Mouse (Mus musculus) MEL (cell line): ENCODE measurements around the gene Zfyve9. TPM values are rescaled to one million over a fixed set of nuclear protein-coding genes. Genes with fewer than 3 reads are reported as not detected.

Experiments used
- DNase-seq: peaks from one replicate; pipeline ENCODE4 v3.0.0; 2011; ENCODE audit warnings: low read depth, low spot score
- H3K27ac ChIP-seq: 2 replicates; pipeline ENCODE4 v1.5.1; 2012; ENCODE audit warnings: low read depth, mild to moderate bottlenecking, control low read depth, low read length, moderate library complexity; ENCODE audit not compliant: control insufficient read depth
- H3K27me3 ChIP-seq, 2 experiments: fragments of 150-350 bp in 1 of 2; sonication (generic) in 1 of 2; 2 replicates each; pipeline ENCODE4 v1.6.1; 2012; ENCODE audit warnings: low read length in 2 of 2, mild to moderate bottlenecking in 2 of 2, improper control_type of control experiment in 1 of 2, moderate library complexity in 1 of 2; ENCODE audit not compliant: insufficient read depth in 2 of 2, control insufficient read depth in 1 of 2
- H3K36me3 ChIP-seq, 2 experiments: 2 replicates each; pipeline ENCODE4 v1.6.1; 2012 to 2014; ENCODE audit warnings: low read length in 2 of 2, improper control_type of control experiment in 1 of 2, inconsistent platforms in 1 of 2, mild to moderate bottlenecking in 1 of 2; ENCODE audit not compliant: insufficient read depth in 2 of 2, control insufficient read depth in 1 of 2
- H3K4me1 ChIP-seq, 2 experiments: fragments of 150-350 bp in 1 of 2; sonication (generic) in 1 of 2; 2 replicates each; pipeline ENCODE4 v1.6.1; 2012; ENCODE audit warnings: low read length in 2 of 2, improper control_type of control experiment in 1 of 2, mild to moderate bottlenecking in 1 of 2; ENCODE audit not compliant: insufficient read depth in 2 of 2, control insufficient read depth in 1 of 2
- H3K4me3 ChIP-seq, 2 experiments: fragments of 150-350 bp in 1 of 2; sonication (generic) in 1 of 2; 2 replicates each; pipeline ENCODE4 v1.5.1; 2012; ENCODE audit warnings: low read depth in 2 of 2, low read length in 2 of 2, mild to moderate bottlenecking in 2 of 2, moderate library complexity in 2 of 2, control low read depth in 1 of 2, improper control_type of control experiment in 1 of 2; ENCODE audit not compliant: control insufficient read depth in 1 of 2, insufficient read depth in 1 of 2
- H3K79me2 ChIP-seq: 2 replicates; pipeline ENCODE4 v1.6.1; 2012; ENCODE audit warnings: mild to moderate bottlenecking, low read length, moderate library complexity; ENCODE audit not compliant: control insufficient read depth, poor library complexity, insufficient read depth
- H3K9ac ChIP-seq: 2 replicates; pipeline ENCODE4 v1.6.1; 2012; ENCODE audit warnings: low read depth, mild to moderate bottlenecking, control low read depth, low read length, moderate library complexity; ENCODE audit not compliant: control insufficient read depth, poor library complexity, severe bottlenecking
- H3K9me3 ChIP-seq: fragments of 150-350 bp; sonication (generic); replicated peaks from 2 replicates; pipeline ENCODE4 v1.6.1; 2012; ENCODE audit warnings: mild to moderate bottlenecking, low read length, improper control_type of control experiment, moderate library complexity; ENCODE audit not compliant: insufficient read depth
- BHLHE40 ChIP-seq: IDR thresholded peaks from 2 replicates; pipeline ENCODE4 v1.6.1; 2012; ENCODE audit warnings: low read depth, mild to moderate bottlenecking, inconsistent platforms, low read length, improper control_type of control experiment, borderline replicate concordance
- CHD1 ChIP-seq: IDR thresholded peaks from 2 replicates; pipeline ENCODE4 v1.6.1; 2012; ENCODE audit warnings: low read depth, mild to moderate bottlenecking, inconsistent platforms, low read length, improper control_type of control experiment
- ETS1 ChIP-seq: IDR thresholded peaks from 2 replicates; pipeline ENCODE4 v1.6.1; 2012; ENCODE audit warnings: low read depth, mild to moderate bottlenecking, inconsistent platforms, low read length, improper control_type of control experiment, moderate library complexity
- JUND ChIP-seq: IDR thresholded peaks from 2 replicates; pipeline ENCODE4 v1.6.1; 2011; ENCODE audit warnings: low read depth, mild to moderate bottlenecking, improper control_type of control experiment, low read length
- KAT2A ChIP-seq: conservative IDR thresholded peaks from 2 replicates; pipeline ENCODE4 v1.6.1; 2012; ENCODE audit warnings: low read depth, low read length, improper control_type of control experiment, inconsistent platforms
- MAFK ChIP-seq: IDR thresholded peaks from 2 replicates; pipeline ENCODE4 v1.6.1; 2011; ENCODE audit warnings: low read depth, mild to moderate bottlenecking, low read length, improper control_type of control experiment, borderline replicate concordance
- MAX ChIP-seq: IDR thresholded peaks from 2 replicates; pipeline ENCODE4 v1.6.1; 2011; ENCODE audit warnings: low read length, improper control_type of control experiment
- MAZ ChIP-seq: IDR thresholded peaks from 2 replicates; pipeline ENCODE4 v1.6.1; 2012; ENCODE audit warnings: low read depth, mild to moderate bottlenecking, inconsistent platforms, low read length, improper control_type of control experiment
- MYB ChIP-seq: IDR thresholded peaks from 2 replicates; pipeline ENCODE4 v1.6.1; 2011; ENCODE audit warnings: mild to moderate bottlenecking, low read depth, low read length, improper control_type of control experiment
- NELFE ChIP-seq: IDR thresholded peaks from 2 replicates; pipeline ENCODE4 v1.6.1; 2011; ENCODE audit warnings: low read depth, low read length, improper control_type of control experiment
- NRF1 ChIP-seq: IDR thresholded peaks from 2 replicates; pipeline ENCODE4 v1.6.1; 2014; ENCODE audit warnings: low read depth, mild to moderate bottlenecking, inconsistent platforms, low read length, improper control_type of control experiment, moderate library complexity; ENCODE audit not compliant: poor library complexity, insufficient read depth, severe bottlenecking
- POLR2A ChIP-seq, 2 experiments: IDR thresholded peaks; 2 replicates each; pipeline ENCODE4 v1.6.1; 2011 to 2012; ENCODE audit warnings: low read length in 2 of 2, mild to moderate bottlenecking in 2 of 2, control low read depth in 1 of 2, improper control_type of control experiment in 1 of 2, low read depth in 1 of 2, moderate library complexity in 1 of 2; ENCODE audit not compliant: control insufficient read depth in 1 of 2, insufficient read depth in 1 of 2, poor library complexity in 1 of 2
- RCOR1 ChIP-seq: IDR thresholded peaks from 2 replicates; pipeline ENCODE4 v1.6.1; 2012; ENCODE audit warnings: low read depth, mild to moderate bottlenecking, inconsistent platforms, low read length, improper control_type of control experiment
- SIN3A ChIP-seq: IDR thresholded peaks from 2 replicates; pipeline ENCODE4 v1.6.1; 2012; ENCODE audit warnings: low read length, improper control_type of control experiment, inconsistent platforms
- SMC3 ChIP-seq: IDR thresholded peaks from 2 replicates; pipeline ENCODE4 v1.6.1; 2011; ENCODE audit warnings: low read depth, low read length, improper control_type of control experiment
- TAL1 ChIP-seq: IDR thresholded peaks from 2 replicates; pipeline ENCODE4 v1.6.1; 2012; ENCODE audit warnings: mild to moderate bottlenecking, inconsistent platforms, low read length, moderate library complexity, mixed read lengths
- TBP ChIP-seq: IDR thresholded peaks from 2 replicates; pipeline ENCODE4 v1.8.0; 2011; ENCODE audit warnings: low read depth, low read length, improper control_type of control experiment
- TCF12 ChIP-seq: IDR thresholded peaks from 2 replicates; pipeline ENCODE4 v1.6.1; 2014; ENCODE audit warnings: low read depth, mild to moderate bottlenecking, inconsistent platforms, low read length, improper control_type of control experiment, moderate library complexity
- USF1 ChIP-seq: IDR thresholded peaks from 2 replicates; pipeline ENCODE4 v1.6.1; 2014; ENCODE audit warnings: low read depth, mild to moderate bottlenecking, inconsistent platforms, low read length, improper control_type of control experiment, moderate library complexity
- ZNF384 ChIP-seq: IDR thresholded peaks from 2 replicates; pipeline ENCODE4 v1.6.1; 2012; ENCODE audit warnings: low read depth, mild to moderate bottlenecking, inconsistent platforms, low read length, improper control_type of control experiment
- polyA plus RNA-seq, 2 experiments: library from polyadenylated mRNA; stranded (reverse) in 1 of 2; unstranded in 1 of 2; fragments of >175 nt in 1 of 2; fragments of >200 nt in 1 of 2; gene quantifications; 2 replicates each; pipeline versions ENCODE4 v1.2.1 to v1.2.4; 2012; ENCODE audit warnings: low replicate concordance in 2 of 2, low read depth in 1 of 2; ENCODE audit not compliant: insufficient read length in 2 of 2, insufficient read depth in 1 of 2, missing spikeins in 1 of 2
- total RNA-seq: library from RNA; depleted of rRNA; stranded (reverse); fragments of 300-350 nt; gene quantifications from 2 replicates; pipeline ENCODE4 v1.2.3, GENCODE M21; 2012; rRNA removed

Gene Zfyve9
- total and polyA plus RNA-seq, 3 experiments = 0.14 TPM; not detected in 2

GRCm38 (mm10) chr4:108595785-108596184 lies 184.8 kb downstream of the Zfyve9 start (continued):
- no peak for TF ChIP-seq MAZ

GRCm38 (mm10) chr4:108593376-108593775 lies 187.2 kb downstream of the Zfyve9 start:
- Histone ChIP-seq H3K9ac (no peak overlapping the region), H3K9me3 (no peaks in the 10 kb centered on the region), H3K27me3 (no peaks in the 10 kb centered on the region), H3K79me2 (no peaks in the 10 kb centered on the region)
- TF ChIP-seq NELFE (no peak), RCOR1 (no peak), NRF1 (no peak), SIN3A (no peak), MAX (no peak), ZNF384 (no peak), MAFK (no peak), ETS1 (no peak), JUND (no peak), BHLHE40 (no peak), MAZ (no peak), TBP (no peak), TCF12 (no peak), POLR2A (IDR thresholded peaks at IDR 0.05; ENCODE audit: control insufficient read depth in 1 of 2, insufficient read depth in 1 of 2, low read depth in 1 of 2, low read length in 2 of 2, poor library complexity in 1 of 2) (no peak), TAL1 (no peak), KAT2A (no peak), CHD1 (no peak), SMC3 (no peak), USF1 (no peak), MYB (no peak)
- TF ChIP-seq, all 39 proteins: peak for 0
- no peak for DNase-seq
- Histone ChIP-seq H3K4me3 (no peak overlapping the region), H3K4me1 (no peaks in the 10 kb centered on the region), H3K36me3 (peaks cover 0 to 21% of the 10 kb centered on the region in 2 experiments; a peak in 2 of 4 replicates), H3K27ac (no peak overlapping the region)

Other genes with a start within 250 kb of the Zfyve9 start
- gene Prpf38a, start 201.5 kb downstream of the Zfyve9 start, total RNA-seq = 56.2 and 71.8 TPM in 2 replicates
- 10 to 100 TPM in 1 of 2 experiments, not detected in 1; 66.8 TPM for gene Prpf38a, start 201.5 kb downstream of the Zfyve9 start, polyA plus RNA-seq
- 22.2 and 24.4 TPM in 2 replicates for gene Orc1, start 201.4 kb downstream of the Zfyve9 start, total RNA-seq
- gene Orc1, start 201.4 kb downstream of the Zfyve9 start, polyA plus RNA-seq = 10 to 100 TPM in 1 of 2 experiments, not detected in 1; 26.8 TPM
- gene Cc2d1b, start 160.9 kb downstream of the Zfyve9 start, total RNA-seq = 35.6 and 37.0 TPM in 2 replicates
- gene Cc2d1b, start 160.9 kb downstream of the Zfyve9 start, polyA plus RNA-seq = 10 to 100 TPM in 1 of 2 experiments, not detected in 1; 50.3 TPM
- gene 3110021N24Rik, start 61.1 kb downstream of the Zfyve9 start, total RNA-seq = not detected in 2 replicates
- not detected for gene 3110021N24Rik, start 61.1 kb downstream of the Zfyve9 start, polyA plus RNA-seq
- gene Btf3l4, start 52.8 kb upstream of the Zfyve9 start, total RNA-seq = 24.4 and 24.5 TPM in 2 replicates
- gene Btf3l4, start 52.8 kb upstream of the Zfyve9 start, polyA plus RNA-seq = 10 to 100 TPM in 1 of 2 experiments, not detected in 1; 43.8 TPM
- 14.9 and 19.5 TPM in 2 replicates for gene Txndc12, start 53.8 kb upstream of the Zfyve9 start, total RNA-seq
- gene Txndc12, start 53.8 kb upstream of the Zfyve9 start, polyA plus RNA-seq = 100 to 1,000 TPM in 1 of 2 experiments, 10 to 100 TPM in 1; 47.4 to 145 TPM
- 47.2 and 65.3 TPM in 2 replicates for gene Kti12, start 67.0 kb upstream of the Zfyve9 start, total RNA-seq
- gene Kti12, start 67.0 kb upstream of the Zfyve9 start, polyA plus RNA-seq = 10 to 100 TPM in 1 of 2 experiments, not detected in 1; 90.5 TPM
- gene A730015C16Rik, start 67.8 kb upstream of the Zfyve9 start, total RNA-seq = 6.8 and 11.6 TPM in 2 replicates
- gene A730015C16Rik, start 67.8 kb upstream of the Zfyve9 start, polyA plus RNA-seq = under 1 TPM in 1 of 2 experiments, not detected in 1; 0.56 TPM
- not detected in 2 replicates for gene Rab3b, start 98.3 kb upstream of the Zfyve9 start, total RNA-seq
- under 1 TPM in 1 of 2 experiments, not detected in 1; 0.11 TPM for gene Rab3b, start 98.3 kb upstream of the Zfyve9 start, polyA plus RNA-seq
- gene Nrd1, start 219.9 kb upstream of the Zfyve9 start, total RNA-seq = 24.2 and 27.7 TPM in 2 replicates
- 100 to 1,000 TPM in 1 of 2 experiments, 10 to 100 TPM in 1; 72.7 to 883 TPM for gene Nrd1, start 219.9 kb upstream of the Zfyve9 start, polyA plus RNA-seq